32 mouse cellular contexts compared by ENCODE assay signal in the genomic region with DNA sequence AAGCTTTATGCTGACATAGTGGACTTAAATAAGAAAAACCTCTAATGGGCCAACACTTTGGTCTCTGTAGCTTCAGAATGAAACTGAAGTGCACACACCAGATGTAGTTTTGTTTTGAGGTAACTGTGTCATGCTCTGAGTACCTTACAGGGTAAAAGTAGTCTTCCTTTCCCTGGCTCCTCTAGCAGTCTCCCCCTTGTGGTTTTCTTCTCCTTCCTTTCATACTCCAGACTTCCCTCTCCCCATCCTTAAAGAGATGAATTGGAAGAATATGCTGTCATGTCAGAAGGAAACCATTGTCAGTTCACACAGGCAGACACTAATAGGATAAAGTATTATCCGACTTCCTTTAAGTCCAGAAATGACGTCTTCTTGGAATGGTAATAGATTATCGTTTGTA. TPM values are rescaled to one million over a fixed set of nuclear protein-coding genes. Genes with fewer than 3 reads are reported as not detected.
DNase-seq lines count a peak whose midpoint lies in the region; ATAC-seq and TF ChIP-seq lines count a peak whose summit lies in the region.
"Had no signal": no experiment of that assay in that cellular context is flagged by ENCODE, and none has a peak within 500 bp of the region (broad histone marks: within the 10 kb centered on the region; RNA-seq: fewer than 3 reads in every experiment).

No protein-coding gene starts in this region.

- ATAC-seq in kidney, postnatal 0 days (replicated peaks; ENCODE audit: low FRiP score, low read depth), result no peak
- no peak for ATAC-seq in midbrain, postnatal 0 days (ENCODE audit: low FRiP score)
- no peak for ATAC-seq in midbrain, embryonic 15.5 days (replicated peaks)
- ATAC-seq: forebrain, embryonic 13.5 days; inflammation-experienced regulatory T-cells, adult 6 months; liver, embryonic 12.5 days had no signal

- DNase-seq in kidney, postnatal 0 days (ENCODE audit: low spot score), result no peak
- DNase-seq in kidney, adult 11 months, result no peak
- DNase-seq in midbrain, postnatal 0 days (ENCODE audit: low spot score), result no peak
- peak; percentile 45 for DNase-seq in NIH3T3 (ENCODE audit: low read depth)
- DNase-seq in urinary bladder, postnatal 4 days (ENCODE audit: low spot score in 2 of 2), result no peak
- DNase-seq: adrenal gland, adult 2 months; adrenal gland, postnatal 36 days; cerebellum, adult 2 months; cerebellum, postnatal 14 days; gastrocnemius, postnatal 36 days; heart, adult 18-20 months; heart, postnatal 4 days; kidney, adult 8-10 months; kidney, postnatal 10 days; layer of hippocampus, adult 9-11 months; lung, adult 18-20 months; lung, postnatal 10 days; midbrain, embryonic 14.5 days; right cerebral cortex, adult 18-20 months; spleen, adult 18-20 months; thymus, adult 18-20 months; thymus, postnatal 25 days had no signal

- no peak overlapping the region for H3K27ac ChIP-seq in kidney, postnatal 0 days
- H3K27ac ChIP-seq in midbrain, postnatal 0 days (ENCODE audit: low read depth, low read length), result no peak overlapping the region
- no peak overlapping the region for H3K27ac ChIP-seq in midbrain, embryonic 15.5 days
- H3K27ac ChIP-seq: embryonic facial prominence, embryonic 10.5 days; embryonic facial prominence, embryonic 15.5 days; forebrain, embryonic 13.5 days; hindbrain, embryonic 14.5 days; limb, embryonic 13.5 days; liver, embryonic 12.5 days had no signal

- TF ChIP-seq CTCF in kidney, postnatal 0 days (IDR thresholded peaks at IDR 0.05; ENCODE audit: low read depth), result peak; percentile 40
- TF ChIP-seq CTCF in midbrain, postnatal 0 days (IDR thresholded peaks at IDR 0.05), result peak; percentile 62

- H3K9ac ChIP-seq in kidney, postnatal 0 days (ENCODE audit: low read depth, low read length), result no peak overlapping the region
- no peak overlapping the region for H3K9ac ChIP-seq in midbrain, postnatal 0 days (replicated peaks; ENCODE audit: low read length, poor library complexity, severe bottlenecking)
- H3K9ac ChIP-seq in midbrain, embryonic 15.5 days, result no peak overlapping the region
- H3K9ac ChIP-seq: embryonic facial prominence, embryonic 15.5 days; forebrain, embryonic 13.5 days; heart, embryonic 12.5 days; hindbrain, embryonic 14.5 days; limb, embryonic 13.5 days; liver, embryonic 12.5 days had no signal

- H3K27me3 ChIP-seq in kidney, postnatal 0 days (ENCODE audit: insufficient read depth, low read length), result no peaks in the 10 kb centered on the region
- no peaks in the 10 kb centered on the region for H3K27me3 ChIP-seq in midbrain, postnatal 0 days (ENCODE audit: insufficient read depth, low read length)
- H3K27me3 ChIP-seq in midbrain, embryonic 15.5 days (replicated peaks), result no peaks in the 10 kb centered on the region
- H3K27me3 ChIP-seq: embryonic facial prominence, embryonic 15.5 days; forebrain, embryonic 13.5 days; heart, embryonic 12.5 days; limb, embryonic 13.5 days; liver, embryonic 12.5 days had no signal

- H3K4me3 ChIP-seq in kidney, postnatal 0 days (replicated peaks; ENCODE audit: low read depth, low read length), result no peak overlapping the region
- H3K4me3 ChIP-seq in midbrain, postnatal 0 days (ENCODE audit: low read depth, low read length), result no peak overlapping the region
- H3K4me3 ChIP-seq in midbrain, embryonic 15.5 days, result no peak overlapping the region
- H3K4me3 ChIP-seq: embryonic facial prominence, embryonic 10.5 days; embryonic facial prominence, embryonic 15.5 days; forebrain, embryonic 13.5 days; heart, embryonic 12.5 days; limb, embryonic 13.5 days; liver, embryonic 12.5 days had no signal

- no peak overlapping the region for H3K4me2 ChIP-seq in kidney, postnatal 0 days (ENCODE audit: low read length)
- no peak overlapping the region for H3K4me2 ChIP-seq in midbrain, postnatal 0 days (ENCODE audit: low read depth, low read length, poor library complexity, severe bottlenecking)
- H3K4me2 ChIP-seq in midbrain, embryonic 15.5 days, result no peak overlapping the region
- H3K4me2 ChIP-seq: embryonic facial prominence, embryonic 15.5 days; forebrain, embryonic 13.5 days; heart, embryonic 12.5 days; hindbrain, embryonic 14.5 days; limb, embryonic 13.5 days; liver, embryonic 12.5 days had no signal

- no peaks in the 10 kb centered on the region for H3K36me3 ChIP-seq in kidney, postnatal 0 days (ENCODE audit: insufficient read depth, low read length)
- H3K36me3 ChIP-seq in midbrain, postnatal 0 days (ENCODE audit: insufficient read depth, low read length), result peaks cover 15% of the 10 kb centered on the region; the same call in 1 of the 2 replicates
- 0 out of 2 replicates have a peak, but pooled peaks cover 2% of the 10 kb centered on the region for H3K36me3 ChIP-seq in midbrain, embryonic 15.5 days (replicated peaks)
- H3K36me3 ChIP-seq: embryonic facial prominence, embryonic 15.5 days; heart, embryonic 12.5 days; limb, embryonic 13.5 days; liver, embryonic 12.5 days had no signal

- 71% methylated on average over 3 of the region's 3 CpGs for WGBS in kidney, postnatal 0 days
- WGBS in midbrain, postnatal 0 days, result 46% methylated on average over 3 of the region's 3 CpGs
- WGBS in midbrain, embryonic 15.5 days, result 62% methylated on average over 3 of the region's 3 CpGs

- H3K4me1 ChIP-seq in kidney, postnatal 0 days (replicated peaks; ENCODE audit: insufficient read depth, low read length), result no peaks in the 10 kb centered on the region
- H3K4me1 ChIP-seq in midbrain, postnatal 0 days (ENCODE audit: insufficient read depth, low read length), result peaks cover 14% of the 10 kb centered on the region
- peaks cover 48% of the 10 kb centered on the region for H3K4me1 ChIP-seq in midbrain, embryonic 15.5 days
- H3K4me1 ChIP-seq: embryonic facial prominence, embryonic 10.5 days had no signal

- no peaks in the 10 kb centered on the region for H3K9me3 ChIP-seq in kidney, postnatal 0 days (replicated peaks; ENCODE audit: low read length)
- H3K9me3 ChIP-seq in midbrain, postnatal 0 days (ENCODE audit: low read length), result no peaks in the 10 kb centered on the region
- no peaks in the 10 kb centered on the region for H3K9me3 ChIP-seq in midbrain, embryonic 15.5 days
- H3K9me3 ChIP-seq: embryonic facial prominence, embryonic 10.5 days; embryonic facial prominence, embryonic 15.5 days; forebrain, embryonic 13.5 days; heart, embryonic 12.5 days; limb, embryonic 13.5 days; liver, embryonic 12.5 days had no signal

RNA-seq across cellular contexts. Expression of a gene that starts 9.3 kb away (rescaled TPM):
- polyA plus RNA-seq in kidney, postnatal 0 days (2015; fragmentation: Nextera tagmentation; extraction: Ambion mirVana), result 0.66 and 0.80 TPM in 2 replicates
- total RNA-seq in midbrain, postnatal 0 days (2014; rRNA removed), result 45.0 and 61.2 TPM in 2 replicates
- polyA plus RNA-seq in midbrain, postnatal 0 days (2015; fragmentation: Nextera tagmentation; extraction: Ambion mirVana), result 5.8 and 5.9 TPM in 2 replicates
- polyA plus RNA-seq in midbrain, embryonic 15.5 days (2015; fragmentation: Nextera tagmentation; extraction: Ambion mirVana), result 7.0 and 7.6 TPM in 2 replicates
- total RNA-seq: neutrophil, adult 5-6 weeks had no signal
